In the genomic region with DNA sequence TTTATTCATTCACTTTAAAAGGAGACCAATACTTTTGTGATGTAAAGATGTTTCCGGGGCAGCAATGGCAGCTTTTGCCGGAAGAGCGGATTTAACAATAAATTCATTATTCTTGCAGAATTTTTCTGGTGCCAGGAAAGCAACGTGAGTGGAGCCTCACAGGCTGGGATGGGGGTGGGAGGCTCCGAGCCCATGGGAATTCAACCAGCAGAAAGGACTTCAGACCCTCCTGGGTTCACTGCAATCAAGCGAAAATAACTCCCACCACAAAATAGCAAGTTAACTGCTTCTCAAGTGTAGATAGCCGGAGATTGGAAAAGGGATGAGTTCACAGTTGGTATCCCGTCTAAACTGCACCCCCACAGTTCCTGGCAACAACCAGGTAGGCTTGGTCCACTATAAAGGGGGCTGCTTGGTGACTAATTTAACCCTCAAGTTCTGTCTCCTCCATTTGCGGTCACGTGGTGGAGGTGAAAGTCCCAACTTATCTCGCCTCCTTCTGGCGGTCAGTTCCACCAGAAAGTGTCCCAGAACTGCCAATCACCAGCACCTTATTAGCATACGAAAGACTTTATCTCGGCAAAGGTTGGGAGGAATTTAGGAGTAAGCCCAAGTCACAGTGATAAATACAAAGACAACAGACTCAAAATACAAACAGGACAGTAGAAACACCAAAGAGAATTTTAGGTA, we compare ENCODE assay signal across 8 mouse cellular contexts.
DNase-seq lines count a peak whose midpoint lies in the region; ATAC-seq and TF ChIP-seq lines count a peak whose summit lies in the region.

No protein-coding gene starts in this region.

- H3K4me3 ChIP-seq in kidney, adult 2 months (ENCODE audit: insufficient read depth, low read depth, low read length) = no peak overlapping the region
- peak overlapping the region; percentile 35; the same call in 1 of the 2 replicates for H3K4me3 ChIP-seq in embryonic facial prominence, embryonic 14.5 days (ENCODE audit: low read depth, low read length)
- no peak overlapping the region for H3K4me3 ChIP-seq in kidney, embryonic 16.5 days (ENCODE audit: low read length)
- peak overlapping the region; percentile 40 for H3K4me3 ChIP-seq in midbrain, embryonic 16.5 days (ENCODE audit: low read depth, low read length)

- no peak overlapping the region for H3K9ac ChIP-seq in embryonic facial prominence, embryonic 14.5 days (ENCODE audit: low read depth, low read length)
- H3K9ac ChIP-seq in kidney, embryonic 16.5 days (replicated peaks; ENCODE audit: low read length) = peak overlapping the region; percentile 67; the same call in 1 of the 2 replicates
- no peak overlapping the region for H3K9ac ChIP-seq in midbrain, embryonic 16.5 days (ENCODE audit: low read depth, low read length)

- no peak overlapping the region for H3K27ac ChIP-seq in kidney, adult 2 months (ENCODE audit: insufficient read depth, low read depth, low read length)
- H3K27ac ChIP-seq in embryonic facial prominence, embryonic 14.5 days (replicated peaks; ENCODE audit: low read depth, low read length) = peak overlapping the region; percentile 93
- peak overlapping the region; percentile 93 for H3K27ac ChIP-seq in kidney, embryonic 16.5 days (ENCODE audit: low read length)
- peak overlapping the region; percentile 90 for H3K27ac ChIP-seq in midbrain, embryonic 16.5 days (ENCODE audit: low read length)

- no peaks in the 10 kb centered on the region; the same call in 1 of the 2 replicates for H3K4me1 ChIP-seq in kidney, adult 2 months (ENCODE audit: control insufficient read depth, insufficient read depth, low read length)
- peaks cover 17% of the 10 kb centered on the region for H3K4me1 ChIP-seq in embryonic facial prominence, embryonic 14.5 days (ENCODE audit: control insufficient read depth, insufficient read depth, low read length)
- peaks cover 10% of the 10 kb centered on the region for H3K4me1 ChIP-seq in kidney, embryonic 16.5 days (ENCODE audit: insufficient read depth, low read length)
- peaks cover 9% of the 10 kb centered on the region for H3K4me1 ChIP-seq in midbrain, embryonic 16.5 days (ENCODE audit: control insufficient read depth, insufficient read depth, low read length)

- TF ChIP-seq CTCF in kidney, adult 2 months (conservative IDR thresholded peaks at IDR 0.05; ENCODE audit: insufficient read depth, insufficient read length, low read depth, low read length) = no peak

- H3K9me3 ChIP-seq in embryonic facial prominence, embryonic 14.5 days (ENCODE audit: control insufficient read depth, low read length) = 0 out of 2 replicates have a peak, but pooled peaks cover 4% of the 10 kb centered on the region
- H3K9me3 ChIP-seq in kidney, embryonic 16.5 days (ENCODE audit: low read length) = peaks cover 5% of the 10 kb centered on the region; the same call in 1 of the 2 replicates
- no peaks in the 10 kb centered on the region for H3K9me3 ChIP-seq in midbrain, embryonic 16.5 days (replicated peaks; ENCODE audit: control insufficient read depth, low read length, poor library complexity, severe bottlenecking)

- H3K4me2 ChIP-seq in embryonic facial prominence, embryonic 14.5 days (ENCODE audit: low read depth, low read length) = peak overlapping the region; percentile 69; the same call in 1 of the 2 replicates
- H3K4me2 ChIP-seq in kidney, embryonic 16.5 days (replicated peaks; ENCODE audit: low read depth, low read length) = peak overlapping the region; percentile 61
- H3K4me2 ChIP-seq in midbrain, embryonic 16.5 days (ENCODE audit: low read length) = peak overlapping the region; percentile 70

- no peaks in the 10 kb centered on the region for H3K27me3 ChIP-seq in kidney, adult 2 months (replicated peaks; ENCODE audit: control insufficient read depth, insufficient read depth, low read length)
- H3K27me3 ChIP-seq in embryonic facial prominence, embryonic 14.5 days (replicated peaks; ENCODE audit: control insufficient read depth, insufficient read depth, low read length) = no peaks in the 10 kb centered on the region
- no peaks in the 10 kb centered on the region for H3K27me3 ChIP-seq in kidney, embryonic 16.5 days (ENCODE audit: insufficient read depth, low read length)
- no peaks in the 10 kb centered on the region for H3K27me3 ChIP-seq in midbrain, embryonic 16.5 days (ENCODE audit: control insufficient read depth, insufficient read depth, low read depth, low read length)

- no peaks in the 10 kb centered on the region for H3K36me3 ChIP-seq in kidney, adult 2 months (ENCODE audit: control insufficient read depth, insufficient read depth, low read length)
- H3K36me3 ChIP-seq in embryonic facial prominence, embryonic 14.5 days (ENCODE audit: control insufficient read depth, insufficient read depth, low read length) = no peaks in the 10 kb centered on the region
- H3K36me3 ChIP-seq in kidney, embryonic 16.5 days (ENCODE audit: insufficient read depth, low read length) = no peaks in the 10 kb centered on the region
- no peaks in the 10 kb centered on the region for H3K36me3 ChIP-seq in midbrain, embryonic 16.5 days (ENCODE audit: control insufficient read depth, insufficient read depth, low read length)

- no peak for ATAC-seq in embryonic facial prominence, embryonic 14.5 days (ENCODE audit: low read depth)
- peak; percentile 57 for ATAC-seq in kidney, embryonic 16.5 days (ENCODE audit: low FRiP score, low TSS enrichment)
- peak; percentile 74 for ATAC-seq in midbrain, embryonic 16.5 days

- peak; percentile 32 for DNase-seq in kidney, adult 2 months
- no peak for DNase-seq in kidney, adult 18-20 months
- peak; percentile 64 for DNase-seq in embryonic facial prominence, embryonic 14.5 days (ENCODE audit: low spot score)
- DNase-seq in gastrocnemius, postnatal 25 days = no peak
- DNase-seq in thymus, postnatal 10 days (ENCODE audit: low spot score in 2 of 2) = no peak
- DNase-seq in urinary bladder, postnatal 10 days (ENCODE audit: low spot score) = no peak

- WGBS in kidney, adult 2 months = 48% methylated on average over 14 of the region's 14 CpGs
- 57% methylated on average over 14 of the region's 14 CpGs for WGBS in embryonic facial prominence, embryonic 14.5 days
- 59% methylated on average over 14 of the region's 14 CpGs for WGBS in kidney, embryonic 16.5 days
- 23% methylated on average over 14 of the region's 14 CpGs for WGBS in midbrain, embryonic 16.5 days

- TF ChIP-seq POLR2A in kidney, adult 2 months (IDR thresholded peaks at IDR 0.05; ENCODE audit: low read depth, low read length) = no peak

Comparison
In these comparisons a context has a peak if more than half of its experiments do, and no peak if none do; other contexts are left out.
1. DNase-seq: peak in kidney, adult 2 months (single experiment) and embryonic facial prominence, embryonic 14.5 days (single experiment); none in kidney, adult 18-20 months (single experiment), gastrocnemius, postnatal 25 days (single experiment), thymus, postnatal 10 days (0 of 2) and urinary bladder, postnatal 10 days (single experiment).
2. H3K4me3 ChIP-seq: peak in embryonic facial prominence, embryonic 14.5 days (single experiment) and midbrain, embryonic 16.5 days (single experiment); none in kidney, adult 2 months (single experiment) and kidney, embryonic 16.5 days (single experiment).
3. Peak in every context shown above with its lines, with median percentiles within 50 percentile points of each other: H3K4me2 ChIP-seq.